Mouse (Mus musculus) gastrocnemius, adult 8-10 months (tissue): ENCODE measurements around the gene Nfatc2. TPM values are rescaled to one million over a fixed set of nuclear protein-coding genes. Genes with fewer than 3 reads are reported as not detected.

Experiments
- DNase-seq, 2 experiments: peaks; one replicate each; pipeline ENCODE4 v3.0.0; 2022; ENCODE audit warnings: low spot score in 2 of 2
- microRNA-seq: library from miRNA; unstranded; fragments of <30 nt; microRNA quantifications from one replicate; pipeline ENCODE4 v1.2.0, GENCODE M21; 2022
- total RNA-seq, 4 experiments: library from RNA; stranded (reverse); gene quantifications; 2 replicates each; pipeline ENCODE4 v1.2.4; 2022

Nfatc2 gene
- total RNA-seq, 4 experiments from 2014 or later, result 7.8 to 13.6 (median 10.3) TPM

- no peak for DNase-seq
Observed at GRCm38 (mm10) chr2:168444126-168444525, 157.3 kb downstream of the Nfatc2 start.

GRCm38 (mm10) chr2:168441494-168441893 is 160.0 kb downstream of the Nfatc2 start:
- DNase-seq, result no peak

- no peak for DNase-seq
Observed at GRCm38 (mm10) chr2:168440918-168441328, 160.5 kb downstream of the Nfatc2 start.

GRCm38 (mm10) chr2:168438981-168439452 is 162.4 kb downstream of the Nfatc2 start:
- DNase-seq, result no peak

GRCm38 (mm10) chr2:168434187-168434586 is 167.3 kb downstream of the Nfatc2 start:
- DNase-seq, result no peak

- DNase-seq, result no peak
Observed at GRCm38 (mm10) chr2:168433392-168433791, 168.1 kb downstream of the Nfatc2 start.

GRCm38 (mm10) chr2:168432394-168432793 is 169.1 kb downstream of the Nfatc2 start:
- no peak for DNase-seq

- DNase-seq, result no peak
Observed at GRCm38 (mm10) chr2:168429598-168429997, 171.9 kb downstream of the Nfatc2 start.

- DNase-seq, result no peak
Observed at GRCm38 (mm10) chr2:168428375-168428901, 173.0 kb downstream of the Nfatc2 start.

Small RNA genes within 50 kb of the gene (microRNA-seq; reads per million reads assigned to microRNA genes)
- not detected for gene Mir7004

Other genes with a start within 250 kb of the Nfatc2 start
- gene Atp9a, start 140.8 kb upstream of the Nfatc2 start, total RNA-seq, result 10 to 100 TPM; 23.0 to 28.0 (median 26.2) TPM
- 1 to 10 TPM; 1.3 to 5.7 (median 2.6) TPM for gene Sall4, start 166.3 kb upstream of the Nfatc2 start, total RNA-seq